Mouse (Mus musculus) C2C12 (cell line): Measurements from ENCODE around the gene Cntnap2.

Experiments
- CEBPB ChIP-seq: IDR thresholded peaks from one replicate; pipeline ENCODE4 v1.6.1; 2011; ENCODE audit warnings: low read depth, mild to moderate bottlenecking, control low read depth, moderate library complexity
- CTCF ChIP-seq: IDR thresholded peaks from one replicate; pipeline ENCODE4 v1.5.1; 2011; ENCODE audit not compliant: control insufficient read depth, insufficient read depth, insufficient read length
- FOSL1 ChIP-seq: IDR thresholded peaks from one replicate; pipeline ENCODE4 v1.8.0; 2011; ENCODE audit warnings: mild to moderate bottlenecking, low read length; ENCODE audit not compliant: poor library complexity, insufficient read depth, severe bottlenecking
- MAX ChIP-seq: IDR thresholded peaks from one replicate; pipeline ENCODE4 v1.6.1; 2011; ENCODE audit warnings: mild to moderate bottlenecking, control low read depth
- MYOD1 ChIP-seq: IDR thresholded peaks from one replicate; pipeline ENCODE4 v1.6.1; 2011; ENCODE audit warnings: low read depth; ENCODE audit not compliant: control insufficient read depth, insufficient read length
- MYOG ChIP-seq: IDR thresholded peaks from one replicate; pipeline ENCODE4 v1.6.1; 2011; ENCODE audit not compliant: control insufficient read depth, insufficient read length; ENCODE audit errors: extremely low read depth
- USF1 ChIP-seq: IDR thresholded peaks from one replicate; pipeline ENCODE4 v1.6.1; 2011; ENCODE audit warnings: low read depth, mild to moderate bottlenecking, control low read depth, moderate library complexity

DNA sequence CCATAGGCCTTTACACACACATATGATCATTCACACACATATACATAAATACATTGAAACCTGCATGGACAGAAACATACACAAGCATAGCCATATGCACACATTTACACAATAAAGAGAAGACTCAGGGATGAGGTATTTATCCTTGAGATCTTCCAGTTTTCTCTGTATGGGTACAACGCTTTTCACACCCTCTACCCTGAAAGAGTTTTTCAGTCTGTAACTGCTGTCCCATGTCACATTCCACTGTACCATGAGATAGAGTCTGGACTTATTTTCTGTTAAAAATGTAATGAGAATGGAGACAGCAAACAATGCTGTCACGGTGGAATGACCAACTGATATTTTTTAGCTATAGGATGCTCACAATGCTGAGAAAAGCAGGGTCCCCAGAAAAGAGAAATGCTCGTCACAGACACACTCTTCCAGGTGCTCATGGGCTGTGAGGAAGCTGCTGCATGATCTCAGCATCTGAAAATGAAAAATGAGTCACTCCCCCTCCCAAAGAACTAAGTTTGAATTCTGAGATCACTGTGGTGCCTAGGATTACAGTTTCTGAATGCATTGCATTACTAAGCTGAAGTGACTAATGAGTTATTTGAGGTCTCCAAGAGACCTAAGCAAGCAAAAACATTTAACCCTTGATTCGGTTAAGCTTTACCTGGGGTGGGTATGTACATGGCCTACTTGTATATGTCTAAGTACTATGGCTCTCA lies 782.6 kb downstream of the Cntnap2 start:
- no peak for TF ChIP-seq CTCF
- TF ChIP-seq FOSL1, result no peak
- no peak for TF ChIP-seq USF1
- no peak for TF ChIP-seq MAX
- no peak for TF ChIP-seq MYOD1
- no peak for TF ChIP-seq CEBPB
- no peak for TF ChIP-seq MYOG
